Mouse (Mus musculus): Measurements from ENCODE around the gene Tmed6. TPM values are rescaled to one million over a fixed set of nuclear protein-coding genes. Genes with fewer than 3 reads are reported as not detected.
A peak's percentile ranks its signal among the peaks of the same experiment; 100 is the strongest.

Tmed6 gene
- polyA plus RNA-seq, 1 experiment from 2014 or later = not detected

DNA sequence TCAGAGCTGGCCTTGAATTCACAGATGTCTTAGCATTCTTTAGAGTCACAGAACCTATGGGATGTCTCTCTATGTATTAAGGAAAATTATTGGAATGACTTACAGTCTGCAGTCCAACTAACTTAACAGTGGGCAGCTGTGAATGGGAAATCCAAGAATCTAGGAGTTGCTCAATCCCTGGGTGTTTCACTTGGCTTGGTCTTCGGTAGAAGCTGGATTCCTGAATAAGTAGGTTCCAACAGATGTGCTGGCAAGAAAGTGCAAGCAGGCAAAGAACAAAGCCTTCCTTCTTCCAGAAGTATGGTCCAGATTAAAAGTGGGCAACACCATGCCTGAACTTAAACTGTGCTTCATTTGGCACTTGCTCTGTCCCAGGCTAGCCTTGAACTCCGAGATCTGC is 35.2 kb upstream of the Tmed6 start:
- Histone ChIP-seq H3K9ac (no peak overlapping the region), H3K27ac (no peak overlapping the region), H3K9me3 (no peaks in the 10 kb centered on the region), H3K27me3 (no peaks in the 10 kb centered on the region), H3K36me3 (no peaks in the 10 kb centered on the region), H3K4me2 (no peak overlapping the region), H3K4me3 (no peak overlapping the region), H3K4me1 (peaks cover 4% of the 10 kb centered on the region; the same call in 1 of the 2 replicates)
- 69% methylated on average over 2 of the region's 2 CpGs for WGBS
- ATAC-seq (ENCODE audit: insufficient number of reproducible peaks, insufficient read depth, low FRiP score, low TSS enrichment, low read depth) = no peak

DNA sequence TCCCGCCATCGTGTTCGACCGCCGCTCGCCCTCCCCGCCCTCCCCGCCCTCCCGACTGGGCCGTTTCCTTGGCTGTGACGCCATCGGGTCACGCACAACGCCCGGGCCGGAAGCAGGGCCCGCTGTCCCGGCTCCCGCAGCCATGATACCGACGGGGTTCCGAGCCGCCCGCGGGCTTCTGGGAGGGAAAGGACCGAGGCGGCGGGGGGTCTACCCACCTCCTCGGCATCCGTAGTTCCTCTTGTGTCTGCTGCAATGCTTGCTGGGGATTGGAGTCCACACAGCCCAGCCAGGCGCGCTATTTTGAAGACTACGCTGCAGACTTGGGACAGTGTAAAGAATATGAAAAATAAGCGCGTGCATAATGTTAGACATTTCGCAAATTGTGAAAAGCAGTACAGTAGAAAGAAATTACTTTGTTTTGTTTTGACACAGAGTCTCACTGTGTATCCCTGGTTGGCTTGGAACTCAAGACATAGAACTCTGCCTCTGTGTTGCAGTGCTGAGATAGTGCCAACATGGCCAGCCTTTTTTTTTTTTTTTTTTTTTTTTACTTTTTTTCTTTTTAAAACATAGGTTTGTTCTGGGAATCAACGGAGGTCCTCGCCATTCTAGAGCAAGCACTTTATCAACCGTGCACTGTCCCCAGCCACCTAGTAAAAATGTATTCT is 31.1 kb upstream of the Tmed6 start, which contains the start of gene Terf2:
Gene Terf2 (minus strand): TSS at position 182 of the 671 bp plus-strand sequence.
- Histone ChIP-seq H3K27ac (peak within 1 kb of the TSS; percentile 93), H3K4me1 (peaks cover 20% of the 10 kb centered on the region), H3K27me3 (no peaks in the 10 kb centered on the region), H3K36me3 (peaks cover 27% of the 10 kb centered on the region), H3K9me3 (no peaks in the 10 kb centered on the region), H3K4me3 (peak within 1 kb of the TSS; percentile 75), H3K9ac (peak within 1 kb of the TSS; percentile 83), H3K4me2 (peak within 1 kb of the TSS; percentile 64)
- peak; percentile 91 for ATAC-seq (ENCODE audit: insufficient number of reproducible peaks, insufficient read depth, low FRiP score, low TSS enrichment, low read depth)
- WGBS = 3% methylated on average over 39 of the region's 39 CpGs

DNA sequence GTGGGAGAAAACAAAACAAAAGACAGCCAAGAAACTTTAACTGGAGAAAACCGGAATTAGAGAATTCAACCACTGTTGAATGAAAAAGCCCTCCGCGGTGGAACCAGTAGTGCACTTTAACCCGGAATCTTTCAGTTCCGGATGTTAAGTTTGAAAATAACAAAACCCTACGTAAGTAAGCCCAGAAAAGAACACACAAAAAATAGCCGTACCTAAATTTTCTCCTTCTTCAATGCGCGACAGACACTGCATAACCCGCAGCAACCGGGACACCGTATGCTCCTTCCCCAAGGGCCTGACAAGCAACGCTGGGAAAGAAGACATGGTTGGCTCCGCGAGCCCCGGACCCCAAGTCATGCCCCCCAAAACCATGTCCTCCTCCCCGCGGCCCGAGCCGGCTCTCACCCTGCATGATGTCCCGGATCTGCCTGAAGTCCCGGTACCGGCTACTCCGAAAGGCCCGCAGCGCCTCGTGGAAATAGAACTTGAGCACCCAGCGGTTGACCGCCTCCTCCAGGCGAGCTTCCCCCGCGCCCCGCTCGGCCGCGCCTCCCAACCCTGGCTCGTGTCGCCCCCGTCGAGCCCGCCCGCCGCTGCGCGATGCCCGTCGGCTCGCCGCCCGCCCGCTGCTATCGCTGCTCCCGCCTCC is 30.4 kb upstream of the Tmed6 start:
- WGBS = under 1% methylated on average over 53 of the region's 53 CpGs
- H3K9ac ChIP-seq = peak overlapping the region; percentile 83

DNA sequence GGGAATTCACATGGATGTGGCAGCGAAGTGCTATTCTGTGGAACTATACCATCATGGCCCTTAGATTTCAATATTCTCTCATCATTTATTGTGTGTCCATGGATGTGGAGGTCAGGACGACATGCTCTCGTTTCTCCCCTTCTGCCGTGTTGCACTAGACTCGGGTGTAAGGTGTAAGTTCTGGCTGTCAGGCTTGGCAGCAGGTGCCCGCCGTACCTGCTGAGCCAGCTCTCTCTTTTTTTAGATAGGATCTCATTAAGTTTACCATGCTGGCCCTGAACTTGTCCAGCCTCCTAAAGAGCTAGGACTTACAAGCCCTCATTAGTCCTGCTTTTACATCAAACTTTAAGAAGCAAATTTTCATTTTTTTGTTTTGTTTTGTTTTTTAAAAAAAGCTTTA is 25.1 kb upstream of the Tmed6 start:
- Histone ChIP-seq H3K4me2 (no peak overlapping the region), H3K27me3 (no peaks in the 10 kb centered on the region), H3K36me3 (peaks cover 84% of the 10 kb centered on the region), H3K4me1 (peaks cover 17% of the 10 kb centered on the region), H3K4me3 (no peak overlapping the region), H3K9me3 (no peaks in the 10 kb centered on the region), H3K9ac (no peak overlapping the region), H3K27ac (no peak overlapping the region)
- WGBS = 93% methylated on average over 7 of the region's 7 CpGs
- no peak for ATAC-seq (ENCODE audit: insufficient number of reproducible peaks, insufficient read depth, low FRiP score, low TSS enrichment, low read depth)

More for the DNA sequence above, 30.4 kb upstream of the Tmed6 start:
- H3K27me3 ChIP-seq = no peaks in the 10 kb centered on the region
- peaks cover 20% of the 10 kb centered on the region for H3K4me1 ChIP-seq
- peak overlapping the region; percentile 93 for H3K27ac ChIP-seq
- H3K36me3 ChIP-seq = peaks cover 34% of the 10 kb centered on the region
- ATAC-seq (ENCODE audit: insufficient number of reproducible peaks, insufficient read depth, low FRiP score, low TSS enrichment, low read depth) = peak; percentile 63
- peak overlapping the region; percentile 75 for H3K4me3 ChIP-seq
- H3K9me3 ChIP-seq = no peaks in the 10 kb centered on the region
- peak overlapping the region; percentile 64 for H3K4me2 ChIP-seq

DNA sequence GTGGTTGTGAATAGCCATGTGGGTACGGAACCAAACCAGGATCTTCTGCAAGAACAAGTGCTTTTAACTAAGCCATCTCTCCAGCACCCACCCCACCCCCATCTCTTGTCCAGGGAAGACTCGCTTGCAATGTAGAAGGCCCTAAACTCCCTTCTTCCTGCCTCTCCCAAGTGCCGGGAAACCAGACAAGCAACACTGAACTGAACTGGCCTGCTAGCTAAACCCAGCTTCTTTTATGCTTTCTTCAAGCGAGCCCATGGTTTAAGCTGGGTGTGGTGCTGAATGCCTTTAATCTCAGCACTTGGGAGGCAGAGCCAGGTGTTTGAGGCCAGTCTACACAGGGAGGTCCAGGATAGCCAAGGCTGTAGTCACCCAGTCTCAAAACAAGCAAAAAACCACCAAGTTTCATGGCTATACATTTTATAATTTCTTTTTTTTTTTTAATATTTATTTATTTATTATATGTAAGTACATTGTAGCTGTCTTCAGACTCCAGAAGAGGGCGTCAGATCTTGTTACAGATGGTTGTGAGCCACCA is 23.2 kb upstream of the Tmed6 start:
- Histone ChIP-seq H3K9me3 (no peaks in the 10 kb centered on the region), H3K4me3 (no peak overlapping the region), H3K36me3 (peaks cover 88% of the 10 kb centered on the region), H3K27me3 (no peaks in the 10 kb centered on the region), H3K9ac (no peak overlapping the region), H3K4me1 (no peaks in the 10 kb centered on the region), H3K27ac (no peak overlapping the region), H3K4me2 (no peak overlapping the region)
- no peak for ATAC-seq (ENCODE audit: insufficient number of reproducible peaks, insufficient read depth, low FRiP score, low TSS enrichment, low read depth)
- 93% methylated on average over 5 of the region's 5 CpGs for WGBS

DNA sequence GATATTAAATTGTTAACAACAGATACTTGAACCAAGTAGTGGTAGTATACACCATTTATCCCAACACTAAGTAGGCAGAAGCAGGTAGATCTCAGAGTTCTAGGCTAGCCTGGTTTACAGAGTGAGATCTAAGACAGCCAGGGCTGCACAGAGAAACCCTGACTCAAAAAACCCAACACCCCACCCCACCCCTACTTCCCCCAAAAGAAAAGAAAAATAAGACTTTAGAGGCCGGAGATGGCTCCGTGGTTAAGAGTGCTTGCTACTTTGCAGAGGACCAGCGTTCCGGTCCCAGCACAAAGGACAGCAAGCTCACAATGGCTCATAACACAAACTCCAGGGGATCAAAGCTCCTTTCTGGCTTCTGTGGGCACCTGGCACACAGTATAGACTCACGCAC is 20.6 kb upstream of the Tmed6 start:
- Histone ChIP-seq H3K27ac (no peak overlapping the region), H3K4me3 (no peak overlapping the region), H3K36me3 (peaks cover 90% of the 10 kb centered on the region), H3K9me3 (no peaks in the 10 kb centered on the region), H3K4me1 (no peaks in the 10 kb centered on the region), H3K27me3 (no peaks in the 10 kb centered on the region), H3K4me2 (no peak overlapping the region), H3K9ac (no peak overlapping the region)
- WGBS = 98% methylated on average over 5 of the region's 5 CpGs
- ATAC-seq (ENCODE audit: insufficient number of reproducible peaks, insufficient read depth, low FRiP score, low TSS enrichment, low read depth) = no peak

DNA sequence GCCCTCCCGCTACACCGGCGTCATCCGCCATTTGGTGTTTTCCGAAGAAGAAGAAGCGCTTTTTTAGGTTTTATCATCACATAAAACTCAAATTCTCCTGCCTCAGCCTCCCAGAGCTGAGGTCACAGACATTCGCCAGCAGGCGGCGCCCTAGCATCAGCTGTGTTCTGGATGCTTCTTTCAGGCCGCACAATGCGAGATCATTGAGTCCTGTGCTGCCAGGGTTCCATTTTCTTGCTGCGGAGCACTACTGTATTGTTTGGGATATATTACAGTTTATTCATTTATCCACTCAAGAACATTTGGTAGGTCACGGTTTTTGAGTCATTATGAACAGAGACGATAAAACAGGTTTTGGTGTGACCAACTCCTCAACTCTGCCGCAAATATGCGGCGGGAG is 19.9 kb upstream of the Tmed6 start:
- Histone ChIP-seq H3K4me3 (no peak overlapping the region), H3K4me1 (no peaks in the 10 kb centered on the region), H3K36me3 (peaks cover 90% of the 10 kb centered on the region), H3K27me3 (no peaks in the 10 kb centered on the region), H3K4me2 (no peak overlapping the region), H3K9ac (no peak overlapping the region), H3K9me3 (no peaks in the 10 kb centered on the region), H3K27ac (no peak overlapping the region)
- no peak for ATAC-seq (ENCODE audit: insufficient number of reproducible peaks, insufficient read depth, low FRiP score, low TSS enrichment, low read depth)
- 97% methylated on average over 17 of the region's 17 CpGs for WGBS

DNA sequence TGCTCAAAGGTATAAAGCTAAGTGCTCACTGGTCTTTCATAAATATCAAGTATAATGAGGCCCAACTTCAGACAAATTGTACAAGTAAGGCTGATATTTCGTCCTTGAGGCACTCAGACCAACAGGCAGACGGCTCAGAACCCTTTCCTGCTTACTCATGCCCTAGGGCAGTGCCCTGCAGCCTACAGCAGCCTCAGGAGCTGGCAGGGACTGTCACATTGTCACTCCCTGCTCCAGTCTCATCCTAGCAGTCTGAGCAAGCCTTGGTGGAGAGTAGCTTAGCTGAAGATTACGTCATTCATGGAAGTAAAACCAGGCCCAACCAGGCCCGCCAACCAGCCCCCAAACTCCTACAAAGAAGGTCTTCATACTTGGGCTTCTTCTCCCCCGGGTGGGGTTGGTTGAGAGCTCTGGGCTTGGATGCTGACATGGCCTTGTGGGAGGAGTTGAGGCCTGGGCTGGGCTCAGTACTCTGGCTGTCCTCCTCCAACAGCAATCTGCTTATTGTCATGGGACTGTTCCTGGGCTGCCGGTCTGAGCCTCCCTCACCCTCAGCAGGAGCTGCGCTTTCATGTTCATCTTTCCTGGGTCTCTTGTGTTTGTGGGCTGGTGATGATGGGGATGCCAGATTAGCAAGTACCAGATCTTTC is 10.9 kb upstream of the Tmed6 start:
- Histone ChIP-seq H3K36me3 (peaks cover 93% of the 10 kb centered on the region), H3K9ac (no peak overlapping the region), H3K4me3 (no peak overlapping the region), H3K4me2 (no peak overlapping the region), H3K27me3 (no peaks in the 10 kb centered on the region), H3K27ac (no peak overlapping the region), H3K9me3 (no peaks in the 10 kb centered on the region), H3K4me1 (peaks cover 3% of the 10 kb centered on the region; the same call in 1 of the 2 replicates)
- ATAC-seq (ENCODE audit: insufficient number of reproducible peaks, insufficient read depth, low FRiP score, low TSS enrichment, low read depth) = no peak
- 84% methylated on average over 7 of the region's 7 CpGs for WGBS

DNA sequence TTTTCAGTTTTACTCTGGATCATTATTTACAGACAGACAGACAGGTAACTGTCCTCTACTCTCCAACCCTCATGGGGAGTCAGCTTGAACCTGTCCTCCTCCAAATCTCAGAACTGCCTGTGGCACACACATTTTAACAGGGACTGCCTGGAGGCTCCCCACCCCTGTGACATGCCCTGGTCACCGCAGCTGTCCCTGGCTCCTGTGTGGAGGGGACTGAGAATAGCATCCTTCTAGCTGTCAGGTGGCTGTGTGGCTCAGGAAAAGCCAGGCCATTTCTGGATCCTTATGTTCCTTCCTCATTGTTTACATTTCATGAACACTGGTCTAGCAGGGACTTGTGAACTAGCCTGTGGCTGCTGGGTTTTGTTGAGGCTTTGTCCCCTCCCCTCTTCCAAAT is 8.7 kb upstream of the Tmed6 start:
- Histone ChIP-seq H3K27ac (no peak overlapping the region), H3K27me3 (no peaks in the 10 kb centered on the region), H3K9ac (no peak overlapping the region), H3K4me1 (peaks cover 3% of the 10 kb centered on the region; the same call in 1 of the 2 replicates), H3K9me3 (no peaks in the 10 kb centered on the region), H3K4me3 (no peak overlapping the region), H3K36me3 (peaks cover 86% of the 10 kb centered on the region), H3K4me2 (no peak overlapping the region)
- 86% methylated on average over 1 of the region's 1 CpGs for whole genome bisulfite sequencing
- ATAC-seq (ENCODE audit: insufficient number of reproducible peaks, insufficient read depth, low FRiP score, low TSS enrichment, low read depth) = no peak

DNA sequence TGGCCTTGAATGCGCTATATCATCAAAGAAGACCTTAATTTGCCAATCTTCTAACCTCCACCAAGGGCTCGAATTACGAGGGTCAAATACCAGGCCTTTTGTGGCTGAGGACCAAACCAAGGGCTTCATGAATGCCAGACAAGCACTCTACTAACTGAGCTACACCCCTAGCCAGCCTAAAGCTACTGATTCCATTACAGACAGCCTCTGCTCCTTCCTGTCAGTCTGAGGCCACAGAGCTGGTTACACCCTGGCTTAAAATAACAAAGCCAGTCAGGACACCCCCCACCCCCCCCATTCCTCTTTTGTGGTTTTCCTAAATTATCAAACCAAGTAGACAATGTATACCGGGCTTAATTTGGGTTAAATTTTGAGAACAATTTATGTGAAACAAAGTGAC is 8.3 kb upstream of the Tmed6 start:
- Histone ChIP-seq H3K36me3 (peaks cover 85% of the 10 kb centered on the region), H3K9ac (no peak overlapping the region)

DNA sequence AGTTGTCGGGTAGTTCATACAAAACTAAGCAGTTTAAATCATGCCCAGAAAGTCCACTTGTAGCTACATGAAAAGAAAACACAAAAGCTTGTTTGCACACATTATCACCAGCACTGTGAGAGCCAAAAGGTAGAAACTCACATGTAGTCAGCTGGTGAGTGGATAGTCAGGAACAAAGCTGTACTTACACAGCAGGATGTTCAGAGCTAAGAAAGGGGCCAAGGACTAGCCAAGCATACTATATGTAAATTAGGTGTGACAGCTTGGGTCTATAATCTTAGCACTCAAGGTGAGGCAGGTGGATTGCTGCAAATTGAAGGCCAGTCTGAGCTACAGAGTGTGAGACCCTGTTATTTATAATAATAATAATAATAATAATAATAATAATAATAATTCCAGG is 2.8 kb downstream of the Tmed6 start:
- no peak for ATAC-seq (ENCODE audit: insufficient number of reproducible peaks, insufficient read depth, low FRiP score, low TSS enrichment, low read depth)
- no peak overlapping the region for H3K4me3 ChIP-seq
- peaks cover 21% of the 10 kb centered on the region for H3K36me3 ChIP-seq
- H3K9ac ChIP-seq = no peak overlapping the region
- no peaks in the 10 kb centered on the region for H3K27me3 ChIP-seq
- no peak overlapping the region for H3K27ac ChIP-seq
- peaks cover 9% of the 10 kb centered on the region for H3K4me1 ChIP-seq
- 94% methylated on average over 1 of the region's 1 CpGs for WGBS
- H3K9me3 ChIP-seq = no peaks in the 10 kb centered on the region
- H3K4me2 ChIP-seq = no peak overlapping the region

More for the DNA sequence above, 8.3 kb upstream of the Tmed6 start:
- no peaks in the 10 kb centered on the region for H3K9me3 ChIP-seq
- no peak for ATAC-seq (ENCODE audit: insufficient number of reproducible peaks, insufficient read depth, low FRiP score, low TSS enrichment, low read depth)
- H3K4me1 ChIP-seq = peaks cover 3% of the 10 kb centered on the region; the same call in 1 of the 2 replicates
- H3K4me2 ChIP-seq = no peak overlapping the region
- no peak overlapping the region for H3K27ac ChIP-seq
- WGBS = 68% methylated on average over 4 of the region's 4 CpGs
- no peaks in the 10 kb centered on the region for H3K27me3 ChIP-seq
- no peak overlapping the region for H3K4me3 ChIP-seq
